Mouse (Mus musculus): ENCODE results near the gene Oasl2. TPM values are rescaled to one million over a fixed set of nuclear protein-coding genes. Genes with fewer than 3 reads are reported as not detected.
"Not testable (repeated sequence)": the region's sequence is repeated elsewhere in the genome, so short reads cannot be mapped to it uniquely, and the experiment has no call there.

Oasl2 gene
- polyA plus RNA-seq (2012; rRNA removed): 7.2 and 53.4 TPM in 2 replicates

DNA sequence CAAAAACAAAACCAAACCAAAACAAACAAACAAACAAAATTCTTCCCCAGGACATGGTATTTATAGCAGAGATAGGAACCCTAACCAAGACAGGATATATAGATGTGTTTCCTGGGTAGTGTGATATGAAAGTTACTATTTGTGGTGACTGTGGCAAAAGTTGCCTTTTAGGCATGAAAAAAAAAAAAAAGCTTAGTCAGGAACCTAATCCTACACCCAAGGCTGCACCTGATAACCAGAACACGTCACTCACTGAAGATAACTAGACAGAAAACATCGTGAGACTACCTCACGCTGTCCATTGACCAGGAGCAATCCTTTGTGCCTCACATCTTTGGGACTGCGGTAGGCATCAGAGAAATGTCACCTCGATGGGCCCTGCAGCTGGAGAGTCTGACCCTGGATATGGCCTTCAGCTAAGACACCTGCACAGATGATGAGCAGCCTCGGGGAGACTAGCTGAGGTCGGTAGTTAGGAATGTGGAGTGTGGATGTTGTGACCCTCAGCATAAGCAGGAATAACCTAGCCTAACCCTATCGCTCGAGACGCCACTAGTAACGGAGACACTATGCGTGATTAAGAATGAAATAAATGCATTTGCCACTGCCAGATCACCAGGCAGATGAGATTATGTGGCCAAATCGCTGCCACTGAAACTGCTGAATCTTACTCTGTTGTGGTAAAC, at the start of gene Oasl2:
TSS of gene Oasl2 (plus strand) at position 249 of the 686 bp plus-strand sequence.
- peaks cover 6% of the 10 kb centered on the region; the same call in 1 of the 2 replicates for H3K4me1 ChIP-seq (ENCODE audit: control insufficient read depth, insufficient read depth, insufficient read length, low read length)
- peak within 1 kb of the TSS; percentile 88 for H3K27ac ChIP-seq (ENCODE audit: insufficient read depth, low read depth, low read length)
- H3K27me3 ChIP-seq (ENCODE audit: control insufficient read depth, insufficient read depth, low read length): no peaks in the 10 kb centered on the region
- H3K36me3 ChIP-seq (ENCODE audit: control insufficient read depth, insufficient read depth, low read length): peaks cover 10% of the 10 kb centered on the region
- peak within 1 kb of the TSS; percentile 72 for H3K4me3 ChIP-seq (ENCODE audit: low read depth, low read length)
- no peak for TF ChIP-seq CTCF (IDR thresholded peaks at IDR 0.05; ENCODE audit: extremely low read depth, insufficient read length, insufficient replicate concordance, low read depth, low read length)
- TF ChIP-seq POLR2A (IDR thresholded peaks at IDR 0.05; ENCODE audit: low read depth, low read length): no peak
- 33% methylated on average over 13 of the region's 13 CpGs for WGBS

DNA sequence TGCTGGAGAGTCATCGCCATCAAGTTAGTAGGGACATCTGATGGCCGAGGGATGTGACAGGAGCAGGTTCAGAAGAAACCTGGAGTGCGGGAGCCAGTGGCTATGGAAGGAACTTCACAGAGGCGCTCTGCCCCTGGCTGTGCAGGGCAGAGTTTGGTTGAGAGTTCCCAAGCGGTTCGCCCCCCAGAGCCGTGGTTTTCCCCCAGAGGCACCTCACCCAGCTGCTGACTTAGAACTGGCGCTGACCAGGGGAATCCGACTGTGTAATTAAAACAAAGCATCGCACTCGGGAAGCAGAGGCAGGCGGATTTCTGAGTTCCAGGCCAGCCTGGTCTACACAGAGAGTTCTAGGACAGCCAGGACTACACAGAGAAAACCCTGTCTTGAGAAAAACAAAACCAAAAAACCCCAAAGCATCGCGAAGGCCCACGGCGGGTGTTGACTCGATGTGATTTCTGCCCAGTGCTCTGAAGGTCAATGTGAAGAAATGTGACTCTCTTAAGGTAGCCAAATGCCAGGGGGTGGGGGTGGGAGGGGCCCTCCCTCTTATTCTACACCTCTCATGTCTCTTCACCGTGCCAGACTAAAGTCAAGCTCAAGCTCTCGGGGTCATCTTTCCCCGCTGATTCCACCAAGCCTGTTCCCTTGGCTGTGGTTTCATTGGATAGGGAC, 45.0 kb upstream of the Oasl2 start:
- no peaks in the 10 kb centered on the region for H3K36me3 ChIP-seq (ENCODE audit: control insufficient read depth, insufficient read depth, low read length)
- H3K27ac ChIP-seq (ENCODE audit: insufficient read depth, low read depth, low read length): no peak overlapping the region
- no peak overlapping the region for H3K4me3 ChIP-seq (ENCODE audit: low read depth, low read length)
- H3K27me3 ChIP-seq (ENCODE audit: control insufficient read depth, insufficient read depth, low read length): no peaks in the 10 kb centered on the region
- H3K4me1 ChIP-seq (ENCODE audit: control insufficient read depth, insufficient read depth, insufficient read length, low read length): no peaks in the 10 kb centered on the region
- WGBS: 83% methylated on average over 20 of the region's 20 CpGs
- no peak for TF ChIP-seq POLR2A (IDR thresholded peaks at IDR 0.05; ENCODE audit: low read depth, low read length)
- TF ChIP-seq CTCF (IDR thresholded peaks at IDR 0.05; ENCODE audit: extremely low read depth, insufficient read length, insufficient replicate concordance, low read depth, low read length): no peak

DNA sequence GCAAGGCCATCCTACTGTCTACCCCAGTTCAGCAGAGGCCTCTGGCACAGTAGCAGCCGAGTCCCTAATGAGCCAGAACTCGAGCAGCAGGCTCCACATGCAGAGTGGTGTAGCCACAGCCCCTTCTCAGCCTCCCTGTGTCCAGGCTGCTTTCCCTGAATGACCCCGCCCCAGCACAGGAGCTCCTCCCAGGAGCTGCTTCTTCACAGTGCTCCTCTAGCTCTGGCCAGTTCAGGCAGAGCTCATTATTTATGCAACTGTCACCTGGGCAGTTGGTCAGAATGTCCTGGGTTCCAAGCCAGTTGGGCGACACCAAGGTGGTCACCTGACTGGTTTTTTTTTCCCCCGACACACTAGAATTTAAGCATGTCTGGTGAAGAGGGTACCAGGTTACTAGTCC, 43.4 kb upstream of the Oasl2 start, which contains the start of gene 4930519G04Rik:
TSS of gene 4930519G04Rik (plus strand) at position 301 of the 400 bp plus-strand sequence.
- not testable (repeated sequence) for H3K4me1 ChIP-seq (ENCODE audit: control insufficient read depth, insufficient read depth, insufficient read length, low read length); H3K36me3 ChIP-seq (ENCODE audit: control insufficient read depth, insufficient read depth, low read length); H3K4me3 ChIP-seq (ENCODE audit: low read depth, low read length); H3K27ac ChIP-seq (ENCODE audit: insufficient read depth, low read depth, low read length); H3K27me3 ChIP-seq (ENCODE audit: control insufficient read depth, insufficient read depth, low read length)
- WGBS: 97% methylated on average over 3 of the region's 5 CpGs

GRCm38 (mm10) chr5:114858582-114858981, 38.2 kb upstream of the Oasl2 start, which contains the start of gene Gm9936:
TSS of gene Gm9936 (minus strand) at chr5:114858682.
- Histone ChIP-seq H3K27ac (ENCODE audit: insufficient read depth, low read depth, low read length) (no peak within 1 kb of the TSS), H3K27me3 (ENCODE audit: control insufficient read depth, insufficient read depth, low read length) (peaks cover 4% of the 10 kb centered on the region; the same call in 1 of the 2 replicates), H3K4me1 (ENCODE audit: control insufficient read depth, insufficient read depth, insufficient read length, low read length) (no peaks in the 10 kb centered on the region; the same call in 1 of the 2 replicates), H3K4me3 (ENCODE audit: low read depth, low read length) (peak within 1 kb of the TSS; percentile 21; the same call in 1 of the 2 replicates), H3K36me3 (ENCODE audit: control insufficient read depth, insufficient read depth, low read length) (no peaks in the 10 kb centered on the region)
- WGBS: 81% methylated on average over 12 of the region's 12 CpGs
- TF ChIP-seq POLR2A (IDR thresholded peaks at IDR 0.05; ENCODE audit: low read depth, low read length) (no peak), CTCF (IDR thresholded peaks at IDR 0.05; ENCODE audit: extremely low read depth, insufficient read length, insufficient replicate concordance, low read depth, low read length) (no peak)

DNA sequence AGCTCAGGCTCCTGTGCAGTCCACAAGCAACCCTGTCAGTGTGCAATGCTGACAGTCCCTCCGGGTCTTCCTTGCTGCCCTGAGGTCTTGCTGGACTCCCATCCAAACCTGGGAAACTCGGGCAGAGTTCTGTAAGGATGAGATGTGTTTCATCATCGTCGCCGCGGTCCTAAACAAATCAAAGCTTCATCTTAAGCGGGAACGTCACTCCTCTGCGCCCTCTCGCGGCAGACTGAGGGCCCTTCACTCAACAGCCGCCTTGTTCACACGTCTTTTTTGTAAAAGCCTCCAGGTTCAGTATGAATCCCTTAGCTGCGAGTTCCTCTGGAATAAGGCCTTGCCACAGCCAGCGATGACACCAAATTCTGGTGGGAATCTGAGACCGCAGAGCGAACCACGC, 37.5 kb upstream of the Oasl2 start:
- Histone ChIP-seq H3K27ac (ENCODE audit: insufficient read depth, low read depth, low read length) (no peak overlapping the region), H3K4me3 (ENCODE audit: low read depth, low read length) (peak overlapping the region; percentile 21; the same call in 1 of the 2 replicates), H3K27me3 (ENCODE audit: control insufficient read depth, insufficient read depth, low read length) (peaks cover 4% of the 10 kb centered on the region; the same call in 1 of the 2 replicates), H3K4me1 (ENCODE audit: control insufficient read depth, insufficient read depth, insufficient read length, low read length) (no peaks in the 10 kb centered on the region; the same call in 1 of the 2 replicates), H3K36me3 (ENCODE audit: control insufficient read depth, insufficient read depth, low read length) (no peaks in the 10 kb centered on the region)
- TF ChIP-seq POLR2A (IDR thresholded peaks at IDR 0.05; ENCODE audit: low read depth, low read length) (peak; percentile 14; the same call in 1 of the 2 replicates), CTCF (IDR thresholded peaks at IDR 0.05; ENCODE audit: extremely low read depth, insufficient read length, insufficient replicate concordance, low read depth, low read length) (peak; percentile 81)
- 4% methylated on average over 18 of the region's 18 CpGs for WGBS

- H3K27me3 ChIP-seq (ENCODE audit: control insufficient read depth, insufficient read depth, low read length): peaks cover 6% of the 10 kb centered on the region; the same call in 1 of the 2 replicates
- WGBS: 25% methylated on average over 6 of the region's 6 CpGs
- H3K36me3 ChIP-seq (ENCODE audit: control insufficient read depth, insufficient read depth, low read length): no peaks in the 10 kb centered on the region
- H3K4me1 ChIP-seq (ENCODE audit: control insufficient read depth, insufficient read depth, insufficient read length, low read length): no peaks in the 10 kb centered on the region; the same call in 1 of the 2 replicates
- H3K27ac ChIP-seq (ENCODE audit: insufficient read depth, low read depth, low read length): no peak overlapping the region
- TF ChIP-seq CTCF (IDR thresholded peaks at IDR 0.05; ENCODE audit: extremely low read depth, insufficient read length, insufficient replicate concordance, low read depth, low read length) (no peak), POLR2A (IDR thresholded peaks at IDR 0.05; ENCODE audit: low read depth, low read length) (no peak)
- H3K4me3 ChIP-seq (ENCODE audit: low read depth, low read length): no peak overlapping the region
Observed at GRCm38 (mm10) chr5:114861730-114862129, 35.0 kb upstream of the Oasl2 start.

GRCm38 (mm10) chr5:114864813-114865212, 31.9 kb upstream of the Oasl2 start:
- no peak overlapping the region for H3K4me3 ChIP-seq (ENCODE audit: low read depth, low read length)
- H3K4me1 ChIP-seq (ENCODE audit: control insufficient read depth, insufficient read depth, insufficient read length, low read length): no peaks in the 10 kb centered on the region; the same call in 1 of the 2 replicates
- H3K36me3 ChIP-seq (ENCODE audit: control insufficient read depth, insufficient read depth, low read length): no peaks in the 10 kb centered on the region
- H3K27me3 ChIP-seq (ENCODE audit: control insufficient read depth, insufficient read depth, low read length): 0 out of 2 replicates have a peak, but pooled peaks cover 2% of the 10 kb centered on the region
- TF ChIP-seq POLR2A (IDR thresholded peaks at IDR 0.05; ENCODE audit: low read depth, low read length) (no peak), CTCF (IDR thresholded peaks at IDR 0.05; ENCODE audit: extremely low read depth, insufficient read length, insufficient replicate concordance, low read depth, low read length) (no peak)
- WGBS: 73% methylated on average over 7 of the region's 7 CpGs
- no peak overlapping the region for H3K27ac ChIP-seq (ENCODE audit: insufficient read depth, low read depth, low read length)

Measured in small intestine, adult 2 months (tissue).